ENCODE assay signal across 27 mouse cellular contexts in genomic region chr4:117449151-117449550, GRCm38 (mm10). TPM values are rescaled to one million over a fixed set of nuclear protein-coding genes. Genes with fewer than 3 reads are reported as not detected.
A peak's percentile ranks its signal among the peaks of the same experiment; 100 is the strongest.
DNase-seq lines count a peak whose midpoint lies in the region; ATAC-seq lines count a peak whose summit lies in the region.
"Had no signal": no experiment of that assay in that cellular context is flagged by ENCODE, and none has a peak within 500 bp of the region (broad histone marks: within the 10 kb centered on the region; RNA-seq: fewer than 3 reads in every experiment).

No protein-coding gene starts in this region.

- H3K27ac ChIP-seq in heart, embryonic 16.5 days (ENCODE audit: low read length), result 0 out of 2 replicates have a peak overlapping the region, but pooled peaks have one; percentile 3
- no peak overlapping the region for H3K27ac ChIP-seq in heart, embryonic 10.5 days
- H3K27ac ChIP-seq: embryonic facial prominence, embryonic 10.5 days; embryonic facial prominence, embryonic 15.5 days; forebrain, embryonic 12.5 days; heart, embryonic 15.5 days; hindbrain, embryonic 13.5 days; kidney, postnatal 0 days; liver, embryonic 14.5 days; midbrain, embryonic 10.5 days; midbrain, embryonic 15.5 days; neural tube, embryonic 12.5 days had no signal

- no peaks in the 10 kb centered on the region for H3K36me3 ChIP-seq in heart, embryonic 16.5 days (ENCODE audit: control insufficient read depth, insufficient read depth)
- H3K36me3 ChIP-seq in heart, embryonic 10.5 days, result no peaks in the 10 kb centered on the region
- H3K36me3 ChIP-seq: embryonic facial prominence, embryonic 10.5 days; embryonic facial prominence, embryonic 15.5 days; forebrain, embryonic 12.5 days; heart, embryonic 15.5 days; hindbrain, embryonic 13.5 days; midbrain, embryonic 15.5 days; neural tube, embryonic 12.5 days had no signal

- WGBS in heart, embryonic 16.5 days, result 72% methylated on average over 1 of the region's 1 CpGs
- WGBS in heart, embryonic 10.5 days, result 91% methylated on average over 1 of the region's 1 CpGs

- no peak overlapping the region for H3K4me2 ChIP-seq in heart, embryonic 16.5 days (ENCODE audit: low read depth, low read length)
- H3K4me2 ChIP-seq: embryonic facial prominence, embryonic 15.5 days; forebrain, embryonic 12.5 days; heart, embryonic 15.5 days; hindbrain, embryonic 13.5 days; lung, embryonic 14.5 days; midbrain, embryonic 15.5 days; neural tube, embryonic 12.5 days had no signal

- no peak overlapping the region for H3K9ac ChIP-seq in heart, embryonic 16.5 days (ENCODE audit: low read length)
- H3K9ac ChIP-seq: embryonic facial prominence, embryonic 15.5 days; forebrain, embryonic 12.5 days; heart, embryonic 15.5 days; hindbrain, embryonic 13.5 days; liver, embryonic 14.5 days; lung, embryonic 14.5 days; midbrain, embryonic 15.5 days; neural tube, embryonic 12.5 days had no signal

- no peaks in the 10 kb centered on the region for H3K27me3 ChIP-seq in heart, embryonic 16.5 days (ENCODE audit: control insufficient read depth, insufficient read depth, low read length)
- H3K27me3 ChIP-seq in heart, embryonic 10.5 days (ENCODE audit: insufficient read depth, poor library complexity, severe bottlenecking), result no peaks in the 10 kb centered on the region
- H3K27me3 ChIP-seq: embryonic facial prominence, embryonic 15.5 days; forebrain, embryonic 12.5 days; heart, embryonic 15.5 days had no signal

- DNase-seq in heart, embryonic 10.5 days (ENCODE audit: low spot score), result no peak
- peak; percentile 9 to 41 for DNase-seq in thymus, adult 18-20 months
- DNase-seq in thymus, postnatal 25 days, result peak; percentile 44
- DNase-seq in embryo, embryonic 10.5 days (ENCODE audit: low spot score), result no peak
- DNase-seq in kidney, postnatal 25 days, result no peak
- no peak for DNase-seq in kidney, postnatal 10 days
- DNase-seq: adrenal gland, adult 2 months; adrenal gland, postnatal 36 days; cerebellum, adult 18-20 months; cerebellum, postnatal 10 days; gastrocnemius, postnatal 10 days; heart, postnatal 4 days; kidney, adult 2 months; layer of hippocampus, adult 9-11 months; liver; lung, embryonic 14.5 days had no signal

- H3K4me3 ChIP-seq in heart, embryonic 16.5 days (ENCODE audit: low read length), result no peak overlapping the region
- H3K4me3 ChIP-seq in heart, embryonic 10.5 days, result no peak overlapping the region
- H3K4me3 ChIP-seq: embryonic facial prominence, embryonic 10.5 days; embryonic facial prominence, embryonic 15.5 days; forebrain, embryonic 12.5 days; heart, embryonic 15.5 days; hindbrain, embryonic 13.5 days; midbrain, embryonic 10.5 days; midbrain, embryonic 15.5 days; neural tube, embryonic 12.5 days had no signal

- no peak; the same call in 1 of the 2 replicates for ATAC-seq in heart, embryonic 16.5 days (replicated peaks; ENCODE audit: extremely low read depth, insufficient read depth, low FRiP score)
- ATAC-seq: midbrain, embryonic 15.5 days had no signal

- H3K4me1 ChIP-seq in heart, embryonic 16.5 days (ENCODE audit: control insufficient read depth, insufficient read depth, low read length), result no peaks in the 10 kb centered on the region
- no peaks in the 10 kb centered on the region for H3K4me1 ChIP-seq in heart, embryonic 10.5 days
- H3K4me1 ChIP-seq: embryonic facial prominence, embryonic 10.5 days; embryonic facial prominence, embryonic 15.5 days; forebrain, embryonic 12.5 days; heart, embryonic 15.5 days; hindbrain, embryonic 13.5 days; midbrain, embryonic 10.5 days; midbrain, embryonic 15.5 days; neural tube, embryonic 12.5 days had no signal

- H3K9me3 ChIP-seq in heart, embryonic 16.5 days (replicated peaks; ENCODE audit: control insufficient read depth, low read length), result no peaks in the 10 kb centered on the region; the same call in 1 of the 2 replicates
- H3K9me3 ChIP-seq in heart, embryonic 10.5 days, result no peaks in the 10 kb centered on the region
- H3K9me3 ChIP-seq: embryonic facial prominence, embryonic 10.5 days; embryonic facial prominence, embryonic 15.5 days; forebrain, embryonic 12.5 days; heart, embryonic 15.5 days; hindbrain, embryonic 13.5 days; midbrain, embryonic 10.5 days; midbrain, embryonic 15.5 days; neural tube, embryonic 12.5 days had no signal

RNA-seq across cellular contexts. Expression of gene Rnf220, which starts 47.7 kb away (rescaled TPM):
- polyA plus RNA-seq in heart, embryonic 16.5 days (2015; fragmentation: Nextera tagmentation; extraction: Ambion mirVana), result 41.5 and 45.4 TPM in 2 replicates
- polyA plus RNA-seq in heart, embryonic 10.5 days (2016; fragmentation: Nextera tagmentation; extraction: Ambion mirVana), result 56.5 and 76.1 TPM in 2 replicates

Comparison
In these comparisons a context has a peak if more than half of its experiments do, and no peak if none do; other contexts are left out.
1. DNase-seq: peak in thymus, adult 18-20 months (2 of 2) and thymus, postnatal 25 days (single experiment); none in heart, embryonic 10.5 days (single experiment), embryo, embryonic 10.5 days (single experiment), kidney, postnatal 25 days (0 of 2) and kidney, postnatal 10 days (single experiment).